Mouse (Mus musculus) cerebellum, adult 9-11 months (tissue): ENCODE measurements around the gene Fbxw21.
"Not testable (repeated sequence)": the region's sequence is repeated elsewhere in the genome, so short reads cannot be mapped to it uniquely, and the experiment has no call there.

Experiments used
- DNase-seq: peaks from one replicate; pipeline ENCODE4 v3.0.0; 2022

The Fbxw21 gene

DNA sequence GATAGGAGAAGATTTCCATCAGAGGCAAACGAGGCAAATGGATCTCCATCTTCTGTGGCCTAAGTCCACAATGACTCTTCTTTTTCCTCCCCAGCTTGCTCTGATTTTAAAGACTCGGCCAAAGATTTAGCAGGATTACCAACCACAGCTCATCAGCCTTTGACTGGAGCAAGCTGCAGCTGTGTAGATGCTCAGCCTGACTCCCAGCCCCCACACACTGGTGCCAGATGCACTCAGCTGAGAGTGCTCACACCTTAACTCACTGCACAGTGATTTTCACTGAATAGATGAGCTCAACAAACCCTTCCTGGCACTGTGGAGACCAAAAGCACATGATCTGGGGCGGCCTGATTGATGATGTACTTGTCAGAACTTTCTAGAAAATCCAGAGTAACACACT is at the start of gene Fbxw21:
TSS of gene Fbxw21 (minus strand) at position 101 of the 400 bp plus-strand sequence.
- no peak for DNase-seq

DNA sequence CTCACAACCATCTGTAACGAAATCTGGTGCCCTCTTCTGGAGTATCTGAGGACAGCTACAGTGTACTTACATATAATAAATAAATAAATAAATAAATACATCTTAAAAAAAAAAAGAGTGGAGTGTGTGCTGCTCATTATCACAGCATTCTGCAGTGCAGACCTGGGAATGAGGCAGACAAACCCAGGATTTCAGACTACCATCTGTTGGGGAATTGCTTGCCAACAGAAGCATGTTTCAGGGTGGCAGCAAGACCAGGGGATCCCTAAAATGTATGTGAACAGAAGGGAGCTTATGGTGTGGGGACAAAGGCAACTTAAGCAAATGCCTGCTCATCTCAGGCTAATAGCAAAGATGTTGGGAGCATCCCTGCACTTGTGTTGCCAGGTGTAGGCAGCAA is 39.5 kb upstream of the Fbxw21 start:
- not testable (repeated sequence) for DNase-seq

DNA sequence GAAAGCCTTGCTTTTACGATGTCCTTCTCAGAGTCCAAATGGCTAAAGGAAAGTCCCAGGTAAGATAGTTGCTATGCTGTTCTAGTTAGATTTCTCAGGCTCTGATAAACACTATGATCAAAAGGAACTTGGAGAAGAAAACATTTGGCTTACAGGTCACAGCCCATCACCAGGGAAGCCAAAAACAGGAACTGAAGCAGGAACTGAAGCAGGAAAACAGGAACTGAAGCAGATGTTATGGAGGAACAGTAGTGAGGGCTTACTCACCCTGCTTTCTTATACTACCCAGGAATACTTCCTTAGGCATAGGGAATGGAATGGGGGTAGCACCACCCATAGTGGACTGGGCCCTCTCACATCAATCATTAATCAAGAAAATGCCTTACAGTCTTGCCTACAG is 38.5 kb upstream of the Fbxw21 start:
- no peak for DNase-seq

DNA sequence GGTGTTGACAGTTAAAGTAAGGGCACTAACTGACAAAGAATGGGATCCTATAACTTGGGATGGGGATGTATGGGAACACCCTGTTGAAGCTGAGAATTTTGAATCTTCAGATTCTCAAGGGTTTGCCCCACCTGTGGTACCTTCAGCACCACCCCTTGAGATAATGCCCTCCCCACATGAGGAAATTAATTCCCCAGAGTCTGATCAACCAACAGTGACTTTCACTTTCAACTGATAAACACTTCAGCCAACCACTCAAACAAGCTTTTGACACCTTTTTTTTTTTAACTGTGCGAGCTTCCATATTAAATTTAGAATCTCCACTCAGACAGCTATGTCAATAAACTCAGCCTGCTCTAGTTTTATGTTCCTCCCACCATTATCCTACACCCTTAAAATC is 37.5 kb upstream of the Fbxw21 start:
- no peak for DNase-seq

DNA sequence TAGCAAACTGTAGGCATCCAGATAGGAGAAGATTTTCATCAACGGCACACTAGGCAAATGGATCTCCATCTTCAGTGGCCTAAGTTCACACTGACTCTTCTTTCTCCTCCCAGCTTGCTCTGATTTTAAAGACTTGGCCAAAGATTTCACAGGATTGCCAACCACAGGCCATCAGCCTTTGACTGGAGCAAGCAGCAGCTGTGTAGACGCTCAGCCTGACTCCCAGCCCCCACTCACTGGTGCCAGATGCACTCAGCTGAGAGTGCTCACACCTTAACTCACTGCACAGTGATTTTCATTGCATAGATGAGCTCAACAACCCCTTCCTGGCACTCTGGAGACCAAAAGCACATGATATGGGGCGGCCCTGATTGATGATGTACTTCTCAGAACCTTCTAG is 34.0 kb upstream of the Fbxw21 start, which contains the start of gene Fbxw13:
TSS of gene Fbxw13 (minus strand) at position 101 of the 400 bp plus-strand sequence.
- DNase-seq = not testable (repeated sequence)

DNA sequence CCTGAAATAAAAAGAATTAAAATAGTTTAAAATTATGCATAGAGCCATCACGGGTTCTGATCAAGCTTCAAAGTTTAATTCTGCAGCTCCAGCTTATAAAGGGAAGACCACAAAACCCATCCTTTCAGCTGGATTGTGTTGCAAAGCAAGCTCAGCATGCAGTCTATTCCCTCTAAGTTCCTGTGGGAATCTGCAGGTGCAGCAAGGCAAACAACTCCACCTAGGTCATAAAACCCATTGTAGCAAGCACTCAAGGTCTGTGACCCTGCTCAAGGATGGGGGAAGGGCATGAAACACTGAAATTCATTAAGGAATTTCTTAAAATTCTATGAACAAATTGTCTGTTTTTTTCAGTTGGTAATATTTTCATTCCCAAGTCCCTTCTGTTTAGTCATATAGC is 15.4 kb upstream of the Fbxw21 start:
- DNase-seq = no peak

DNA sequence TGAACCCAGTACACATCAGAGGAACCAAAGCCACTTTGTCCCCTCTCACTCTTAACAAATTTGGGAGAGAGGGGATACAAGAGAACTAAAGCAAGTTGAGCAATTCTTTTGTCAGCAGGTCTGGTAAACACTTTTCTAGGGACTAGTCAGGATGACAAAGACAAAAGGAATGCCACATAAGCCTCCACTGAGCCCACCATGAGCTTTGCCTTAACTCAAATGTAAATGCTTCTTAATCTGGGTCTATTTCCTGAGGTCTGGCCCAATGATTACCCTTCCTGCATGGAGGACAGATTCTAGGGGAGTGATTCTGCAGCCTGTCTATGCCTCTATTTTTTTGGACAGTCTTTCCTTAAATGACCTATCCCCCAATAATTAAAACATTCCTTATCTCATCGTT is 14.5 kb upstream of the Fbxw21 start:
- no peak for DNase-seq

DNA sequence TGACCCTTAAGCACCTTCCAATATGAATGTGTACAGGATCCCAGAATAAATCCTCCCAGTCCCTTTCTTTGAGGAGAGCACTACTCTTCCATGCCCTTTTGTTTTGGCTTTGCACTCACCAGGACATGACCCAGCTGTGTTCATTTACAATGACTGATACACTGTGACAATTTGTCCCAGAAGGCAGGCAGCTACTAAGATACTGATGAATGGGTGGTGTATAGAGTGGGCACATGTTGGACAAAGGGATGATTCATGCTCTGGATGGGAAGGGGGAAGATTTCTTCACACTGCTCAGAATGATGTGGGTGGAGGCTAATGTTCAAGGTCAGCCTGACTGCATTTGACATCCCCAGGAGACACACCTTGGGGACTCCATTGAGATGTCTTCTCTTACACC is 5.5 kb upstream of the Fbxw21 start:
- DNase-seq = no peak

DNA sequence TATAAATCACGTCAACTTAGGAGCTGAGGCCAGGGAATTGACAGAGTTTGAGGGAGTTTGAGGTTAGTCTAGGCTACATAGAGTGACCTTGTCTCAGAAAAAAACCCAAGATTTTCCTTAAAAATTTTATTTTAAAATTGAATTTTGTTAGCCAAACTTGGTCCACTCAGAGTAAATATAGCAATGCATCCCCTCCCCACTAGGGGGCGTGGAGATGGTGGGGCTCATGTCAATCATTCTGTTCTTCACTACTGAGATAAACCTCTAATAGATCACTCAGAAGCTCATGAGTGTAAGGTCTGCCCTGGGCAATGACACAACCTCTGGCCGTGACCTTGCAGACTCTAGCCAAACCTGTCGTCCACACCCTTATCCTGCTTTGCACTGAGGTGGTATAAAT is 21.4 kb downstream of the Fbxw21 start:
- not testable (repeated sequence) for DNase-seq

DNA sequence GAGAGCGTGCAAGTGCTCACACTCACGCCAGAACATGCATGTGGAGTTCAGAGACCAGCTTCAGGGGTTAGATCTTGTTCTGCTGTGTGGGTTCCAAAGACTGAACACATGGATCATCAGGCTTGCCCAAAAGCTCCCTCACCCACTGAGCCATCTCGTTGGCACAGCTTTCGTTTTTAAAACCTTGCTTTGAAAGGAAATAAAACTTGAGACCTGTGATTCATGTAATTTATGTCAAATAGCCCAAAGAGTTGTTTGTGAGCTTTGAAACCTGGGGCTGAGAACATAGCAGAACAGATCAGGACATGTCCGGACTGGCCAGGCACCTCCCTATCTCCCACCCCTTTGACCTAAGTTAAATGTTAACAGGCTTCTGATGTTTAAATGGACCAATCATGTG is 31.8 kb downstream of the Fbxw21 start:
- DNase-seq = no peak

DNA sequence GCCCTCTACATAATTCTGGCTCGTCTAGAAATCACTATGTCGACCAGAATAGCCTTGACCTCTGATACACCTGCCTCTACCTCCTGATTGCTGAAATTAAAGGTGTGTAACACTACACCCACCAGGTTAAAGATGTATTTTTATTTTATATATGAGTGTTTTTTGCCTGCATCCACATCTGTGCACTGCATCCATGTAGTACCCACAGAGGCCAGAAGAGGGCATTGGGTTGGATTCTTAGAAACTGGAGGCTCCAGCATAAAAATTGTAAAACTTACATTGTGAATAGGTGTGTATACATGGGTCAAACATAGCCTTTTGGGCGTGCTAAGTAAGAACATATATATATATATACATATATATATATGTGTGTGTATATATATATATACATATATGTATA is 33.6 kb downstream of the Fbxw21 start:
- DNase-seq = no peak

DNA sequence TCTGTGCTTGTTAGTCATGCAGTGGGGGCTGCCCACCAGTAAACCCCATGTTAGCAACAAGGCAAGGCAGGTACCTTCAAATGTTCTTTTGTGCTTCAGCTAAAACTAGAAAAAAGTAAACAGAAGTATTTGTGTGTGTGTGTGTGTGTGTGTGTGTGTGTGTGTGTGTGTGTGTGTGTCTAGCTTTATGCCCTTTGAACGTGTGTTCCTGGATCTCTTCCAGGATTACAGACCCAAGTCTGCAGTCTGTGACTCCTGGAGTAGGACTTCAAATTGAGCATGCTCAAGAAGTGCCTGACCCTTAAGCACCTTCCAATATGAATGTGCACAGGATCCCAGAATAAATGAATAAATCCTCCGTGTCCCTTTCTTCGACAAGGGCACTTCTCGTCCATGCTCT is 34.8 kb downstream of the Fbxw21 start:
- no peak for DNase-seq

DNA sequence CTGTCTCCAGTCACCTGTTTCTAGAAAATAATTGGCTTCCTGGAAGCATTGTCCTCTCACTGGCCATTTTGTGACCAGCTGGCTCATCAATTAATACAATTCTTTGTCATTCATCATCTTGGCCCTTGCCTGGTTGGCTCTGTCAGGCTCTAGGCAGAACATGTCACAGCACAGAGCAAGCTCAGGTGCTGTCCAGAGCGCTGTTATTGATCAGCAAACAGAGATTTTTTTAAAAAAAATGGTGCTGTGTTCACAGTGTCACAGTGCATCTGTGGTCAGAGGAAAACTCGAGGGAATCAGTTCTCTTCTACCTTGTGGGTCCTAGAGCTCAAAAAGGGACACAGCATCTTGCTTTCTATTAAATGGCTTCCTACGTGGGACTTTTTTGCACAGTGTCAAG is 36.4 kb downstream of the Fbxw21 start:
- DNase-seq = no peak

DNA sequence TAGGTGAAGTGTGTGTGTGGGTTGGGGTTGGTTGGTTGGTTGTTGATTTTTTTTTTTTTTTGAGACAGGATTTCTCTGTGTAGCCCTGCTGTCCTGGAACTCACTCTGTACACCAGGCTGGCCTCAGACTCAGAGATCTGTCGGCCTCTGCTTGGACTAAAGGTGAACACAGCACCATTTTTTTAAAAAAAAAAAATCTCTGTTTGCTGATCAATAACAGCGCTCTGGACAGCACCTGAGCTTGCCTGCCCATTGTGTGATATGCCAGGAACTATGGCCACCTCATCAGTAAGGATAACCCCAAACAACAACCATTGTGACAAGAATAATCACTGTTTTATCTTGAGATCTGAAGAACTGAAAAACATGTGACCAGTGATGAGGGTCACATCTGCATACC is 36.8 kb downstream of the Fbxw21 start:
- DNase-seq = no peak

DNA sequence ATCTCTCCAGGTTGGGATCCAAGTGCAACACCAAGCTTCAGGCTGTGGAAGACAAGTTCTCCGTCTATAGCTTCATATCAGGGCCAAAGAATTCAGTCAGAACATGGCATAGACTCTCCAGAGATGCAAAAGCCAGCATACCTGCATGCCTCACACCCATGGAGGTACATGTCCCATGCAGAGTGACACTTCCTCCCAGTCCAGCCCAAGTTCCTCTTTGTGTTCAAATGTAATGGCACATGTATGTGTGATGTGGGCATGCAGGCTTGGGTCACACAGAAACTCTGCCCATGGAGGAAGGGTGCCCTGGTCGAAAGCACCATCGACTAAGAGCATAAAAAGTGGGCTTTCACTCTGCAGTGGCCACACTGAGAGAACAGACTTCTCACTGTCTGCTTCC is 37.7 kb downstream of the Fbxw21 start:
- no peak for DNase-seq

DNA sequence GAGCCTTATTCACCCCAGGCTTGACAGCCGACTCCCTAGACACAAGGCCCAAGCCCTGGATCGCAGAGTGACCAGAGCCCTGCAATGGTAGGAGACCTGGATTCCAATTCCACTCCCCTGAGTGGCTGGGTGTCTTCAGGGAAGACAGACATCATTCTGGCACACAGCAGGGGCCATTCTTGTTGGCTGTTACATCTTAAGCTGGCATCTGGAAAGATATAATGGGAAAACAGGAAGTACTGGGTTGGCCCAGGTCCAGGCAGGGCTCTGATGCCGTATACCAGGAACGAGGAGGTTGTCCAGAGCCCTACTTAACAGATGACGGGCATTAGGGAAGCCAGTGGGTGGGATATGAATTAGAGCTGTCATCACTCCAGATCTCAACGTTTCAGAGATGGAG is 38.6 kb downstream of the Fbxw21 start:
- DNase-seq = no peak

DNA sequence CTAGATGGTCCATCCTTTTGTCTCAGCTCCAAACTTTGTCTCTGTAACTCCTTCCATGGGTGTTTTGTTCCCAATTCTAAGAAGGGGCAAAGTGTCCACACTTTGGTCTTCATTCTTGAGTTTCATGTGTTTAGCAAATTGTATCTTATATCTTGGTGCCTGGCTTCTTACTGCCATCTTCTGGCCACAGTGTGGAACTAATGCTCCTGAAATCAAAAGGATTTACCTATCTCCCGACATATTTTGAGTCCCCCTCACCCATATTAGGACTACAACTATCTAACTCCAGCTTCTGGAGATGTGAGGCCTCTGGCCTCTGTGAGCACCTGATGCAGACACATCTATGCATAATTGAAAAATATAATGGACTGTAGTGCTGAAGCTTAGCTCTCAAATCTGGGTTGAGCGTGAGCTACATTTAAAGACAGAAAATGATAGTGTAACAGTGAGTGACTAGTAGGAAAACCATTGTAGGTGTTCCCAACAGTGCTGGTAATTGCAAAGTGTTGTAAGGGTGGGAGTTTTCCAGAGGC is 39.2 kb downstream of the Fbxw21 start:
- no peak for DNase-seq

DNA sequence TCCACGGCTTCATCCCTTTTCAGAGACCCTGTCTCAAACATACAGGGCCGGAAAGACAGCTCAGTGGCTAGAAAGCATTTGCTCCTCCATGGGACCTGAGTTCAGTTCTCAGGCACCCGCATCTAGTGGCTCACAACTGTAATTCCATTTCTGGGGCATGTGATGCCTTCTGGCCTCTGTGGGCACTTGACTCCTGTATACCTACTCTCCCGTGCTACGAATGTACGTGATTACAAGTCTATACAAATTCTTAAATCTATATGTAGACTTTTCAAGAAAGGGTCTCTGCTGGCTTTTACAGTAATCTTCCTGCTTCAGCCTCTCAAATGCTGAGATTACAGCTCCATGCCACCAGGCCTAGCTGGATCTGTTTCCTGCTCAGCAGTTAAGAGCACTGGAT is 40.9 kb downstream of the Fbxw21 start:
- no peak for DNase-seq

DNA sequence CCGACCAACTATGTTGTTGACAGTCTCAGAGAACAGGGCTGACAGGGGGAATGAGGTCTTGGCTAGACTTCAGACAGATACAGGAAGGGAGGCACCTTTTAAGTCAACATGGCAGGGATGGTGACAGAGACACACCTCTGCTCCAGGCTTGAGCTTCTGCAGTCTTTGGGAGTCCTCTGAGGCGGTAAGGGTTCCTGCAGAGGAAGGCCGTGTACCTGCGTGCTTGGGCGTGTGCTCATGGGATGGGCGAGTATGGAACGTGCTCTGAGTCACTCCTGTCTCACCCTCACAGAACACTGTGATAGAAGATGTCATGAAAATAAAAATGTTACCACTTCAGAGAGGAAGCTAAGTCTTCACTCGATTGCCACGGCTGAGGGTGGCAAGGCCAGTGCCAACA is 42.3 kb downstream of the Fbxw21 start:
- no peak for DNase-seq

DNA sequence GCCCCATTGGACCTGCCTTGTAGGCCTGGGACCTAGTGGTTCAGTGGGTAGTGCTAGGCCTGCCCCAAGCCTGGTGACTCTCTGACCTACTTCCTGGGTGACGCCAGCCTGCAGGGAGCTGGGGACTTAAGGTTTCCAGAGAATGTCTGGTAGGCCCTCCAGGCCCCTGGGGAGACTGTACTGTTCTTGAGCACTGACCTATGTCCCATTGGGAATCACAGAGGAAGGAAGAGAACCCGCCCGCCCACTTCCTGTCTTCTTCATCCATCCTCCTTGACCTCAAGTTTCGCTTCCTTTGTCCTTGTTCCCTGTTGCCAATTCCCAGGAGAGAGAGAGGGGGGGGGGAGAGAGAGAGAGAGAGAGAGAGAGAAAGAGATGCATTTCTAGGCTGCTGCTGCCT is 43.7 kb downstream of the Fbxw21 start:
- DNase-seq = no peak

DNA sequence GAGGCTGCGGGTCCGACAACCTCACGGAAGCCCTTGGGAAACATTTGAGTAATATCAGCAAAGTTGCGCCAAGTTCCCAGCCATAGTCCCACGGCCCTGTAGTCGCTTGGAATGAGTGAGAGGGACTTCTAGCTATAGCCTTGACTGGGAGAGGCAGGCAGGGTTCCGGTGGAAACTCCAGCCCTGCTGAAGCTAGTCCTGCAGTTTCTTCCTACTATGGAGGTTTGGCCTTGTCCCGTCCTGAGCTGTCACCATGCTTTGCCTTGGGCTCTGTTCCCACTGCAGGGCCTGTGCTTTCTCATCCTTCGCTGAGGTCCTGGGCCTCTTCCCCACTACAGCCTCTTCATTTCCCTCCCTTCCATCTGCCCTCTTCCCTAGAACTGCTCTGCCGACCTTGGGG is 45.6 kb downstream of the Fbxw21 start:
- DNase-seq = no peak

DNA sequence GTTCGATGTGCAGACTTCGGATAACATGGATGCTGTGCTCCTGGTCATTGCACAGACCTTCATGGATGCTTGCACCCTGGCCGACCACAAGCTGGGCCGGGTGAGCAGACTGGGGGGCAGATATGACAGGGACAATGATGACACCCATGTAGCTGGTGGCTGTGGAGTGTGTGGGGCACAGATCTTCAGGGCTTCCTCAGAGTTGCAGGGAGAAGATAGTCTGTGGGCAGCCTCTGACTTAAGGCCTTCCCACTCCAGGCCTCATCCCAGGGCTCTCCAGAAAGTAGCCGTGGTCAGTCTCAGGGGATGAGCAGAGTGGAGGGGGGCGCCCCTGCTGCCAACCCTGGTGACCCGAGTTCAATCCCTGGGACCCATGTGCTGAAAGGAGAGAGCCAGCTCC is 47.0 kb downstream of the Fbxw21 start:
- no peak for DNase-seq

DNA sequence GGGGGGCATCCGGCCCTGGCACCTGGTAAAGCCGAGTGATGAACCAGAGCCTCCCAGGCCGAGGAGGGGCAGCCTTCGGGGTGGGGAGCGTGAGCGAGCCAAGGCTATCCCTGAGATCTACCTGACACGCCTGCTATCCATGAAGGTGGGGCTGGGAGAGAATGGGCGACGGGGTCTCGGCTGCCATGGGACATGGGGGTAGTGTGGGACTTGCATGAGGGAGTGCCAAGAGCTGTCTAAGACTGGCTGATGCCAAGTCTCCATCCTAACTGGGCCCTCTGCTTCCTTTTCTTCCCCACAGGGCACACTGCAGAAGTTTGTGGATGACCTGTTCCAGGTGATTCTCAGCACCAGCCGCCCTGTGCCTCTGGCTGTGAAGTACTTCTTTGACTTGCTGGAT is 47.6 kb downstream of the Fbxw21 start:
- no peak for DNase-seq

DNA sequence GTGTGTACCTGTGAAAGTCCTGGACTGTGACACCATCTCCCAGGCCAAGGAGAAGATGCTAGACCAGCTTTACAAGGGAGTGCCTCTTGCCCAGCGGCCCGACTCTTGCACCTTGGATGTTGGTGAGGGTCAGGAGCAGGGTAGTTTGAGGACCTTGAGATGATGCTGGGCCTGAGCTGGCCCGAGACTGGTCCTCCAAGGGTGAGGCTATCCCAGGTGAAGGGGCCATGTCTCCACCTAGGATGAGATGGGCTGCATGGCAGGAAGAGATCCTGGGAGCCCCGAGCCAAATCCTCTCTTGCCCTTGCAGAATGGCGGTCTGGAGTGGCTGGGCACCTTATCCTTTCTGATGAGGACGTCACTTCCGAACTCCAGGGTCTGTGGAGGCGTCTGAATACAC is 48.5 kb downstream of the Fbxw21 start:
- no peak for DNase-seq

DNA sequence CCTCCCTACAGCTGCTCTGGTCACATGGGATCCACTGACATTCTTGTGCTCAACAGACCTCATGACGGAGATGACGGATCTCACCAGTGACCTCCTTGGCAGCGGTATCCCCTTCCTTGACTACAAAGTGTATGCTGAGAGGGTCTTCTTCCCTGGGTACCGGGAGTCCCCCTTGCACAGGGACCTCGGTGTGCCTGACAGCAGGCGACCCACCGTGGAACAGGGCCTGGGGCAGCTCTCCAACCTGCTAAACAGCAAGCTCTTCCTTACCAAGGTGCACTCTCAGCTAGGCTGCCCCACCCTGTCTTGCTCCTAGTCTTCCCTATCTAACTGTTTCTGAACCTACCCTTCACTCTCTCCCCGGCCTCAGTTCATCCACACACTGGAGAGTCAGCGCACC is 50.2 kb downstream of the Fbxw21 start:
- DNase-seq = no peak

DNA sequence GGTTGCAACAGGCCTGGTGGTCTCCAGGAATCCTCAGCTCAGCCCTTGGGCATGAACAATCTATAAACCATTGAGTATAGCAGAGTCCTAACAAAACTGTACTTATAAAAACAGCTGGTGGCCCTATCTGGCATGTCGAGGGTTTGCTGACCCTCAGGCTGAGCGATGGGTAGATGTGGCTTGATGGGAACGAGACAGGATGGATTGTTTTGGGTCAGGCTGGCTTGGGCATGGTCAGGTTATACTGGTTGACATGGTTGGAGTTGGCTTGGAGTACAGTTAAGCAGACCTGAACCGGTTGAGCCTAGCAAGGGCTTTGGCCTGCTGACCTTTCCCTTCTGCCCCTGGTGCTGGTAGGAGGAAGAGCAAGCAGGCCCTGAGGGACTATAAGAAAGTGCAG is 50.7 kb downstream of the Fbxw21 start:
- DNase-seq = no peak
